Mouse (Mus musculus): ENCODE measurements around the gene Ephx3. TPM values are rescaled to one million over a fixed set of nuclear protein-coding genes. Genes with fewer than 3 reads are reported as not detected.

Ephx3 gene
- polyA plus RNA-seq (2015; fragmentation: Nextera tagmentation; extraction: Ambion mirVana) = 0.18 and 0.30 TPM in 2 replicates

DNA sequence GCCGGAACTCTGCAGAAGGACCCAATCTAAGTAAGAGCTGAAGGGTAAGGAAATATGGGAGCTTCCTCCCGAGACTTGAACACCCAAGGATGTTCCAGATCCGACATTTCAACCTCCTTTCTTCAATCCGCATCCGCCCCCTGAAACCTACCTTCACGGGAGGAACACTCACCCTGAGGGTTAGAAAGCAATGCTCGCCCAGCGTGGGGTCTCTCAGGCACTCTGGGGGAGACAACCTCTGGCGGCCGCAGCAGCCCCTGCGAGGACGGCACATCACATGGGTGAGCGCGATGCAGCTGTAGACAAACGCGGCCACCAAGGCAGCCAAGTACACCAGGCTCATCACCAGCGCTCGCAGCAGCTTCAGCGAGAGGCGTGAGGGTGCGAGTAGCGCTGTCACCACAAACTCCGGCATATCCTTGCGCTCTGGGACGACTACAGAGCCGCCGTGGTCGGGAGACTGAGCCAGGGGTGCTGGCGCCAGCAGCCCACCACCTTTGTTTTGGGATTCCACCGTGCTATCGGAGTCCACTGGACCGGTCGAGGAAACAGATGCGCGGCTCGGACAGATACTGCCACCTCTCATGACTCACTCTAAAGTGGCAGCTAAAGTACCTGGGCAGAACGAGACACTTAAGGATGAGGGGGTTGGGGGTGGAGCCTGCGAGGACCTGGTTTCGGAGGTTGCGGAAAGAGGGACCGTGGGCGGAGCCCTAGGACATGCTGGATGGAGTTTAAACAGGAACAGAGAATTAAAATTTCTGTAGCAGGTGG is at the start of gene Ephx3:
Gene Ephx3, minus strand, starts transcription at position 687 of the 774 bp plus-strand sequence.
- Histone ChIP-seq H3K36me3 (ENCODE audit: insufficient read depth, low read length) (no peaks in the 10 kb centered on the region), H3K27ac (no peak within 1 kb of the TSS), H3K4me2 (ENCODE audit: low read length) (peak within 1 kb of the TSS; percentile 74), H3K4me3 (replicated peaks; ENCODE audit: low read depth, low read length) (peak within 1 kb of the TSS; percentile 28), H3K9me3 (replicated peaks; ENCODE audit: low read length) (no peaks in the 10 kb centered on the region), H3K4me1 (replicated peaks; ENCODE audit: insufficient read depth, low read length) (0 out of 2 replicates have a peak, but pooled peaks cover 6% of the 10 kb centered on the region), H3K27me3 (ENCODE audit: insufficient read depth, low read length) (0 out of 2 replicates have a peak, but pooled peaks cover 5% of the 10 kb centered on the region), H3K9ac (ENCODE audit: low read depth, low read length) (peak within 1 kb of the TSS; percentile 46; the same call in 1 of the 2 replicates)
- DNase-seq (ENCODE audit: low spot score) (no peak), ATAC-seq (replicated peaks; ENCODE audit: low FRiP score, low read depth) (no peak)
- TF ChIP-seq CTCF (IDR thresholded peaks at IDR 0.05; ENCODE audit: low read depth) = no peak
- WGBS = 6% methylated on average over 42 of the region's 42 CpGs

DNA sequence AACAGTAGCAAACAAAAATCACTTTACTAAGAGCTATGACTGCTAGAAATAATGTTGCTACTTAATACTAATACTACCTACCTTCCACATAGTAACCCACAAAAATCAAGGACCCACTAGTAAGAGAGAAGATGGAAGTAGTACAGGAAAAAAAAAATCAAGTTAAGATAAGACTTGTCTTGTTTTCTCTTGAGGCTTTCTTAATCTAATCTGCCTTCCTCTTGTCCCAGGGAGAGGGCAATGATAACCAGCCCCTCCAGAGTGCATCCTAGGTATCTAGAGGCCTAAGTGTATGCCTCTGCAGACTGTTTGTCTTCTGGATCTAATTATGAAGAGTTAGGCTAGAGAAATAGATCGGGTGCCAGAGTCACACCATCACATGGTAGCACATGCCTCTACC is 49.2 kb upstream of the Ephx3 start:
- no peak for ATAC-seq (replicated peaks; ENCODE audit: low FRiP score, low read depth)
- no peaks in the 10 kb centered on the region for H3K9me3 ChIP-seq (replicated peaks; ENCODE audit: low read length)
- H3K4me2 ChIP-seq (ENCODE audit: low read length) = no peak overlapping the region
- TF ChIP-seq CTCF (IDR thresholded peaks at IDR 0.05; ENCODE audit: low read depth) = no peak
- no peak overlapping the region for H3K4me3 ChIP-seq (replicated peaks; ENCODE audit: low read depth, low read length)
- DNase-seq (ENCODE audit: low spot score) = no peak
- H3K4me1 ChIP-seq (replicated peaks; ENCODE audit: insufficient read depth, low read length) = no peaks in the 10 kb centered on the region
- WGBS = 94% methylated on average over 1 of the region's 1 CpGs
- no peak overlapping the region for H3K27ac ChIP-seq
- H3K36me3 ChIP-seq (ENCODE audit: insufficient read depth, low read length) = no peaks in the 10 kb centered on the region
- H3K27me3 ChIP-seq (ENCODE audit: insufficient read depth, low read length) = no peaks in the 10 kb centered on the region
- no peak overlapping the region for H3K9ac ChIP-seq (ENCODE audit: low read depth, low read length)

DNA sequence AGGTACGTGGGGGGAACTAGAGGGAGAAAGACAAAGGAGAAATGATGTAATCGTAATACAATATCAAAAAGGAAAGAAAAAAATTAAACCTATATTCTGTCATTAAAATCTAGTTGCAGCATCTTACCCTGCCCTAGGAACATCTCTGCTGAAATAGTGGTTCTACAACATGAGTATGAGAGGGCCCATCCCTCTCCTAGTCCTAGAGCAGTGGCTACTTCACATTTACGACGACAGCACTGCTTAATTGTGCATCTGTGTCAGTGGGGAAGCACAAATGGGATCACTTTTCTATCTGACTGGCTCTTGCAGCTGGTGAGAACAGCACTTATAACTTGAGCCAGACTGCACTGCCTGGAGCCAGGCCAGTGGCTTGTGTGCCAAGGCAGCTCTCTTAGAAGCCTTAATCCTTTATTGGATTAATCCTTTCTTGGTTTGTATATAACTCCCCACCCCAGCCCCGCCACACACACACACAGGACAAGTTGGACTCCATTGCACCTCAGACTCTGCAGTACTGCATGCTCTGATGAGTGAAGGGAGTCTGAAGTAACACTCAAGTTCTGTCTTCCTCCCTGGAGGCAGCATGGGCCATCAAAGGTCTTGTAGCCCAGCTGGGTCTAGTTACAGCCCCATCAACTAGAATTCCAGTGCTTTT is 46.3 kb upstream of the Ephx3 start:
- ATAC-seq (replicated peaks; ENCODE audit: low FRiP score, low read depth) (no peak), DNase-seq (ENCODE audit: low spot score) (peak; percentile 24)
- 60% methylated on average over 5 of the region's 5 CpGs for WGBS
- Histone ChIP-seq H3K27me3 (ENCODE audit: insufficient read depth, low read length) (no peaks in the 10 kb centered on the region), H3K4me2 (ENCODE audit: low read length) (no peak overlapping the region), H3K4me1 (replicated peaks; ENCODE audit: insufficient read depth, low read length) (no peaks in the 10 kb centered on the region), H3K27ac (no peak overlapping the region; the same call in 1 of the 2 replicates), H3K9me3 (replicated peaks; ENCODE audit: low read length) (no peaks in the 10 kb centered on the region), H3K4me3 (replicated peaks; ENCODE audit: low read depth, low read length) (no peak overlapping the region), H3K36me3 (ENCODE audit: insufficient read depth, low read length) (no peaks in the 10 kb centered on the region), H3K9ac (ENCODE audit: low read depth, low read length) (0 out of 2 replicates have a peak overlapping the region, but pooled peaks have one; percentile 40)
- no peak for TF ChIP-seq CTCF (IDR thresholded peaks at IDR 0.05; ENCODE audit: low read depth)

DNA sequence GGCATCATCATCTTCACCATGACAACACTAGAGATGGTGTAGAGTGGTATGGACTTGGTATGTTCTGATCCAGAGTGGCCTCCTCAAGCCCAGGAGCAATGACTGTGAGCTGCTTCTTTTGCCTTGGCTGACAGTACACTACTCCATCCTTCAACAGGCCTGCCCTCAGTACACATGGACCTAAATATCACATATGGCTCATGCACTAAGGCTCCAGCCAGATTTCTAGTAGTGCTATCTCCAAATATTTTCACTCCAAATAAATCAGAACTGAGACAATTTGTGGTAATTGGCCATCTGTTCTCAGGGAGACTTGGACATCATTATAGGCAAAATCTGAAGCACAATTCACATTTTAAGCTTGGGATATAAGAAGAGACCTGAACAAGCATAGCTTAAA is 43.8 kb upstream of the Ephx3 start:
- Histone ChIP-seq H3K27me3 (ENCODE audit: insufficient read depth, low read length) (no peaks in the 10 kb centered on the region), H3K9ac (ENCODE audit: low read depth, low read length) (no peak overlapping the region), H3K9me3 (replicated peaks; ENCODE audit: low read length) (no peaks in the 10 kb centered on the region), H3K4me3 (replicated peaks; ENCODE audit: low read depth, low read length) (no peak overlapping the region), H3K4me1 (replicated peaks; ENCODE audit: insufficient read depth, low read length) (no peaks in the 10 kb centered on the region), H3K27ac (no peak overlapping the region), H3K4me2 (ENCODE audit: low read length) (no peak overlapping the region), H3K36me3 (ENCODE audit: insufficient read depth, low read length) (peaks cover 9% of the 10 kb centered on the region)
- no peak for ATAC-seq (replicated peaks; ENCODE audit: low FRiP score, low read depth)
- TF ChIP-seq CTCF (IDR thresholded peaks at IDR 0.05; ENCODE audit: low read depth) = no peak
- DNase-seq (ENCODE audit: low spot score) = no peak

- no peaks in the 10 kb centered on the region for H3K9me3 ChIP-seq (replicated peaks; ENCODE audit: low read length)
Observed at GRCm38 (mm10) chr17:32229256-32229655, 39.9 kb upstream of the Ephx3 start.

GRCm38 (mm10) chr17:32220873-32221272 is 31.5 kb upstream of the Ephx3 start:
- no peak overlapping the region for H3K9ac ChIP-seq (ENCODE audit: low read depth, low read length)
- DNase-seq (ENCODE audit: low spot score) = no peak

More at GRCm38 (mm10) chr17:32229256-32229655, 39.9 kb upstream of the Ephx3 start:
- Histone ChIP-seq H3K27ac (no peak overlapping the region), H3K4me1 (replicated peaks; ENCODE audit: insufficient read depth, low read length) (no peaks in the 10 kb centered on the region), H3K27me3 (ENCODE audit: insufficient read depth, low read length) (no peaks in the 10 kb centered on the region), H3K9ac (ENCODE audit: low read depth, low read length) (no peak overlapping the region), H3K4me2 (ENCODE audit: low read length) (no peak overlapping the region), H3K36me3 (ENCODE audit: insufficient read depth, low read length) (peaks cover 37% of the 10 kb centered on the region), H3K4me3 (replicated peaks; ENCODE audit: low read depth, low read length) (no peak overlapping the region)
- DNase-seq (ENCODE audit: low spot score) (no peak), ATAC-seq (replicated peaks; ENCODE audit: low FRiP score, low read depth) (no peak)
- no peak for TF ChIP-seq CTCF (IDR thresholded peaks at IDR 0.05; ENCODE audit: low read depth)
- WGBS = over 99% methylated on average over 4 of the region's 4 CpGs

More at GRCm38 (mm10) chr17:32220873-32221272, 31.5 kb upstream of the Ephx3 start:
- Histone ChIP-seq H3K27ac (no peak overlapping the region), H3K27me3 (ENCODE audit: insufficient read depth, low read length) (no peaks in the 10 kb centered on the region), H3K4me2 (ENCODE audit: low read length) (no peak overlapping the region), H3K4me1 (replicated peaks; ENCODE audit: insufficient read depth, low read length) (no peaks in the 10 kb centered on the region), H3K36me3 (ENCODE audit: insufficient read depth, low read length) (peaks cover 55% of the 10 kb centered on the region), H3K9me3 (replicated peaks; ENCODE audit: low read length) (no peaks in the 10 kb centered on the region), H3K4me3 (replicated peaks; ENCODE audit: low read depth, low read length) (no peak overlapping the region)
- 69% methylated on average over 3 of the region's 3 CpGs for WGBS
- no peak for ATAC-seq (replicated peaks; ENCODE audit: low FRiP score, low read depth)
- TF ChIP-seq CTCF (IDR thresholded peaks at IDR 0.05; ENCODE audit: low read depth) = peak; percentile 30; the same call in 1 of the 2 replicates

All from kidney, postnatal 0 days (tissue).